ENCODE assay signal across 20 mouse cellular contexts in the genomic region with DNA sequence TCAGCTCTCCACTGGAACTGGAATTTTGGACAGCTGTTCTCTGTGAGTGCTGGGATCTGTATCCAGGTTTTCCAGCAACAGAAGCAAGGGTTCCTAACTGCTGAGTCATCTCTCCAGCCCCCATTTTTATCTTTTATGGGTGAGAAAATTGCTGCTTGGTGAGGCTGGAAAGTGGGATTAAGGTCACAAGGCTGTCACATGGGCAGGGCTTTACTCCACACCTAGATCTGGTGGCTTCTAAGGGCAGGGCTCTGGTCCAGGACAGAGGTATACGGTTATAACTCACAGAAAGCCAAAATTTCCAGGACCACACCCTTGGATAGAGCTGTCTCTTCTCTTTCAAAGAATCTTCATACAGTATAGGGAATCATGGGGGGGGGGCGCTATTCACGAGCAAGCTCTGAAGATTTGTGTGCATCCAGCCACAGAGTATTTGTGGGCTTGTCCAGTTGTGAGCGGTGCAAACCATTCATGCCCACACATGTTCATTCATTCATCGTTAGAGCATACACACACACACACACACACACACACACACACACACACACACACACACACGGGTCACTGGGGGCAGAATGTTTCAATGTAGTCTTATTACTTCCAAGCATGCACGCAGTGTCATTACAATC. TPM values are rescaled to one million over a fixed set of nuclear protein-coding genes. Genes with fewer than 3 reads are reported as not detected.
"Had no signal": no experiment of that assay in that cellular context is flagged by ENCODE, and none has a peak within 500 bp of the region (broad histone marks: within the 10 kb centered on the region; RNA-seq: fewer than 3 reads in every experiment).

No protein-coding gene starts in this region.

- H3K4me3 ChIP-seq: limb, embryonic 15.5 days; liver, embryonic 12.5 days; midbrain, embryonic 12.5 days; neural tube, embryonic 12.5 days had no signal

- H3K9me3 ChIP-seq: limb, embryonic 15.5 days; liver, embryonic 12.5 days; midbrain, embryonic 12.5 days; neural tube, embryonic 12.5 days had no signal

- H3K4me2 ChIP-seq: limb, embryonic 15.5 days; liver, embryonic 12.5 days; lung, embryonic 14.5 days; midbrain, embryonic 12.5 days; neural tube, embryonic 12.5 days had no signal

- H3K36me3 ChIP-seq: limb, embryonic 15.5 days; liver, embryonic 12.5 days; midbrain, embryonic 12.5 days; neural tube, embryonic 12.5 days had no signal

- H3K9ac ChIP-seq: limb, embryonic 15.5 days; liver, embryonic 12.5 days; lung, embryonic 14.5 days; midbrain, embryonic 12.5 days; neural tube, embryonic 12.5 days had no signal

- ATAC-seq: liver, embryonic 12.5 days had no signal

- H3K27ac ChIP-seq: kidney, postnatal 0 days; limb, embryonic 15.5 days; liver, embryonic 12.5 days; midbrain, embryonic 12.5 days; neural tube, embryonic 12.5 days had no signal

- DNase-seq: kidney, adult 9 months; kidney, postnatal 36 days; lung, embryonic 14.5 days; lung, postnatal 10 days; lung, postnatal 4 days; right cerebral cortex, postnatal 14 days; thymus, postnatal 36 days had no signal

RNA-seq across cellular contexts. Expression of a gene that starts 7.5 kb away (rescaled TPM):
- total RNA-seq: layer of hippocampus, adult 18-20 months; layer of hippocampus, postnatal 14 days; left cerebral cortex, adult 8-10 months; left cerebral cortex, postnatal 25 days; megakaryocyte, adult 5-6 weeks; neutrophil, adult 5-6 weeks had no signal
- polyA plus RNA-seq: kidney, postnatal 0 days; limb, embryonic 11.5 days; limb, embryonic 15.5 days; lung, embryonic 14.5 days; neural tube, embryonic 12.5 days; thymus, postnatal 0 days had no signal
